Mouse (Mus musculus): ENCODE measurements at regions not wholly inside any gene's neighbourhood (a gene's known extent, or its start where the extent isn't known, plus 50 kb on each side); places are given as distances from the start of the nearest gene placed in this dataset.

DNA sequence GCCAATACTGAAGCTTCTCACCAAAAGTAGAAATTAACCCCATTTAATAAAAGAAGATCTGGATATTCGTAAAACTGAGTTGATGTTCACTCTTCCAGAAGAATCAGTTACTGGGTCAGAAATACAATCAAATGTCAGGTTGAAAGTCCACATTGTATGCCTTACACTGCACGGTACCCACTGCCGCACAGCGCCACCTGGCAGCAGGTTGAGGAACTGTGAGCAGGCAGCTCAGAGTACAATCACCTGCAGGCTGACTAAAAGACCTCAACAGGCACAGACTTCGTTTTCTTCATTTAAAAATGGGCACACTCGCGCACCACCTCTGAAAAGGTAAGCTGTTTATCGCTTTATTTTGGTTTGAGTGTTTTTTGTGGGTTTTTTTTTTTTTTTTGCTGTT, 341.8 kb upstream of the Mms22l start:
- peak; percentile 27 for DNase-seq (ENCODE audit: low spot score)

DNA sequence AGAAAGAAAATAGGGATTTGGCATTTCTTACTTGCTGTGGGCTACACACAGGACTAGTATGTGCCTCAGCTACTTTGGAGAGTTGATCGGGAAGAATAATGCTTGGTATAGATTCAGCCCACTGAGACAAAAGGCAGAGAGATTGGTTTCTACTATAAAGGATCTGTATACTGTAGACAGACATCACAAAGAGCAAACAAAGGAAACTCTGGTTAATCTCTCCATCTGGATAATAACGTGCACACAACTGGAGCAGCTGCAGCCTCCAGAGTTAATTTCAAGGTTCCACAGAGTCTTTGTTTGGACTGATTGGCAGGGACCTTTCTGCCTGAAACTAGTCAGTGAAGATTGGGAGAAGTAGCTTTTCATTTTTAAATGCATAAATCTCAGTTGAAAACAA, 322.5 kb upstream of the Mms22l start:
- no peak for DNase-seq (ENCODE audit: low spot score)

GRCm38 (mm10) chr4:24213262-24214036, 282.8 kb upstream of the Mms22l start:
- no peak for DNase-seq (ENCODE audit: low spot score)

- no peak for DNase-seq (ENCODE audit: low spot score)
Measured at GRCm38 (mm10) chr4:24214037-24214362, 282.3 kb upstream of the Mms22l start.

- no peak for DNase-seq (ENCODE audit: low spot score)
Measured at GRCm38 (mm10) chr4:24218383-24218934, 277.8 kb upstream of the Mms22l start.

DNA sequence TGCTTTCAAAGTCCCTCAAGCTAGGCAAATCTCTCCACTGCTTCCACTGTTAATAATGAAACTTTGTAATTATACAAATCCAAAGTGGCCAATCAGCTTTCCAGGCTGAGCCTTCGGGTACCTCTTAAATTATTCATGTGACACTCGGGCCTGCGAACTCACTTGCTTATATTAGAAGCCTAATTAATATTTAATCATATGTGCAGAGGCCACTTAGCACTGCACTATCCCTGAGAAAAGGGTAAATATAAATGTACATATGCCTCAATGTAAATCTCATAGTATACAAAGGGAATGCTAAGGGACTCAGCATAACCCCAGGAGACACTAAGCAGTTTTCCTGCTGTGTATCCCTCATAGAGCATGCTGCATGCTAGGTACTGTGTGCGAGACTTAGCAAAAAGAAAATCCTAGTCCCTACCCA, 277.2 kb upstream of the Mms22l start:
- no peak for DNase-seq (ENCODE audit: low spot score)

GRCm38 (mm10) chr4:24219583-24219982, 276.7 kb upstream of the Mms22l start:
- no peak for DNase-seq (ENCODE audit: low spot score)

DNA sequence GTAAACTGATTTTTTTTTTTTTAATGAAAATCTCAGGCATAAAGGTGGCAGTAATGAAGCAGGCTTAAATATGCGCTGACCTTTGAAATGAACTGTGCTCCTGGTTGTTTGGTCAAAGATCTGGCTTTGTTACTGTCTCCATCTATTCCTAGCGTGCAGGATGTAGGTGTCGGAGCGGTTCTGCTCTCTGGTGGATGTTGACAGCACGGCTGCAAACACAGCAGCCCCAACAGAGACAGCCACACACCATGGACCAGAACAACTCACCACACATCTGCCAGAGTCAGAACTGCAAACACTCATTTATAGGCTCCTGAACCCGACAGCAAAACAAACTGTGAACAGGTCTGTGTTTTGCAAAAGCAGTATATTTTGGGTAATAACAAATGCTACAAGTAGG, 251.1 kb upstream of the Mms22l start:
- DNase-seq (ENCODE audit: low spot score), result no peak

- no peak for DNase-seq (ENCODE audit: low spot score)
Measured at GRCm38 (mm10) chr4:24248142-24249054, 247.9 kb upstream of the Mms22l start.

- no peak for DNase-seq (ENCODE audit: low spot score)
Measured at GRCm38 (mm10) chr4:24249243-24249970, 246.8 kb upstream of the Mms22l start.

DNA sequence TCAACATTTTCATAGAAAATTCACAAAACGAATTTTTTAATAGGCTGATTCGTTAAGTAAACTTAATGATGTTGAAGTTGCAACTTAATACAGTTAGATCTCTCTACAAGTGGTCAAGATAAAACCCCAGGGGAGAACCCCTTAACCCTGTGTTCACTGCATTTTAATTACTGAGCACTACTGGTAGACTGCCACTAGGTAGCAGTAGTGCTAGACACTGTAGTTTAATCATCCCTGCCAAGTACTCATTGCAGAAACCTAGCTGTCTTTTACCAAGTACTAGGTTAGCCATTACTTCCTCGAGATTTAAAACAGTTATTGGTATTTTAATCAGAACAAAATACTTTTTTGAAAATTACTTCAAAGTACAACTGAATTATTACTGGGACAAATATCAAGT, 218.1 kb upstream of the Mms22l start:
- no peak for DNase-seq (ENCODE audit: low spot score)
